Mouse (Mus musculus) fat pad, adult 2 months (tissue): ENCODE measurements around the gene Slc39a10.

ENCODE experiments used
- DNase-seq: peaks from one replicate; pipeline ENCODE4 v3.0.0-alpha.2; 2011; ENCODE audit warnings: low read depth, low spot score; ENCODE audit errors: extremely low read depth

Slc39a10 gene

DNA sequence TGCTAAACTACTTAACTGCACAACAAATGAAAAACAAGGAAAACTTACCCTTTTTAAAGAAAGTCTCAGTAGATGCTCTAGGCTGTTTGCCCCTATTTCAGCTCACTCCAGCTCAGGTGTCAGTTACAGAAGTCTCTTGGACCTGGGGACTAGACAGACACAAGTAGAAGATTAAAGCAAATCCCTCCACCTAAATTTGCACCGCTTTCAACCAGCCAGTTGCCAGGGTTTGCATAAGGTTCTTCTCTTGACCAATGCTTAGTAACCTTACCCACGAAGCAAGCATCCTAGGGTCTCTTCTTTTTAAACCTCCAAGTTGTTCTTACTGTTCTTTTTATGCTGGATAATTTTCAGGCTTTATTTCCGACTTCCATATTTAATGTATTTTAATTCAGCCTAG is at the start of gene Slc39a10:
Gene Slc39a10 (minus strand): TSS at position 101 of the 400 bp plus-strand sequence.
- no peak for DNase-seq

DNA sequence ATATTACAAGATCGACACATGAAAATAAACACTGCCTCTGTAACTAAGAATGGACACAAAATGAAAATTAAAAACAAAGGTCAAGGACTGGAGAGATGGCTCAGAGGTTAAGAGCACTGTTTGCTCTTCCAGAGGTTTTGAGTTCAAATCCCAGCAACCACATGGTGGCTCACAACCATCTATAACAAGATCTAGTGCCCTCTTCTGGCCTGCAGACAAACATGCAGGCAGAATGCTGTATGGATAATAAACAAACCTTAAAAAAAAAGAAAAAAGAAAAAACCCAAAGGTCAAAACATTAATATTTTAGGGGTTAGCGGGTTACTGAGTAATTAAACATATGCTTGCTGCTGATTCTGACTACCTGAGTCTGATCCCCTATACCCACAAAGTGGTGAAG is 46.6 kb upstream of the Slc39a10 start:
- DNase-seq: no peak

DNA sequence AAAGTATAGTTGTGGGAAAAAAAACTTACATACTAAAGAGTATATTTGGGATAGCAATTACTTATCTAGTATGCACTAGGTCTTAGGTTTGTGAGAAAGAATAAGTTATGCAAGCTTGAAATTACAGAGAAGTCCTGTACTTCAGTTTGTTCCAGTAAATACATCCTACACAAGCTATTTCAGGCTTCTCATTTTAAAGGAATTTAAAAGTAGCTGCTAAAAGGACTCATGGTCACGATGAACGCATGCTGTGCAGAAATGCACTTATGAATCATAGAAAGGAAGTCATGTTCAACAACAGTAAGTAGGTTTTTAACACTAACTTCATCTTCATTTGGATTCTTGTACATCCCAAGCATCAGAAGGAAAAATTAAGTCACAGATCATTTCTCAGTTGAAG is 45.0 kb upstream of the Slc39a10 start:
- DNase-seq: no peak

DNA sequence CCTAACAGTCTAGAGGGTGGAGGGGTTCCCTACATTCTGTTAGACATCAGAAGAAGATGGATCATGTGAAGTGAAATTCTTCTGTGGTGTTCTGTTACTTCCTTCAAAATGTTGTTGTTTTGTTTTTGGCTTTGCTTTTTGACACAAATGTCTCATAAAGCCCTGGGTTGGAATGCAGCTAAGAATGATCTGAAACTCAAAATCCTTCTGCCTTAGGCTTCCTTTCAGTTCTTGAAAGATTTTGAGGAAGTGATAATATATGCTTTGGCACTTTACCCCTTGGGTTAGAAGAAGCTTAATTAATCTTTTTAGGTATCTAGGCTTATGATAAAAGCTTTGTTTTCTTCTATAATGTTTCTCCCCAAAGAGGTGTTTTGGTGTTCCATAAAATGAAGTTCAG is 34.5 kb upstream of the Slc39a10 start:
- no peak for DNase-seq

DNA sequence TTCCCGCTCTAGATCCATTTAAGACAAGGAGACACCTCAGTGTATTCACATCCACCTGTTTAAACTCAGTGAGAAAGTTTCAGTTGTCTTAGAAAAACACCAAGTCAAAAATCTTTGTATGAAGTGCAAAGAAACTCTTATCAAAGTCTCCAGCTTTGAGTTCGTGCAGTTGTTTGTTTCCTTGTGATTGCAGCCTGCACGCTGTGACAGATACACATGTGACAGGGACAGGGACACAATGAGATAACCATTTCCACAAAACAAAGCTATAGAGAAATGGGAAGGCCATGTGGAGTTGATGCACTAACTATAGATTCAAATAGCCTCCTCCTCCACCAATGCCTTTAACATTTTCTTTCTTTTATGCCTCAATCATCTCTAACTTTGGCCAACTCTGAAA is 33.6 kb upstream of the Slc39a10 start:
- no peak for DNase-seq

DNA sequence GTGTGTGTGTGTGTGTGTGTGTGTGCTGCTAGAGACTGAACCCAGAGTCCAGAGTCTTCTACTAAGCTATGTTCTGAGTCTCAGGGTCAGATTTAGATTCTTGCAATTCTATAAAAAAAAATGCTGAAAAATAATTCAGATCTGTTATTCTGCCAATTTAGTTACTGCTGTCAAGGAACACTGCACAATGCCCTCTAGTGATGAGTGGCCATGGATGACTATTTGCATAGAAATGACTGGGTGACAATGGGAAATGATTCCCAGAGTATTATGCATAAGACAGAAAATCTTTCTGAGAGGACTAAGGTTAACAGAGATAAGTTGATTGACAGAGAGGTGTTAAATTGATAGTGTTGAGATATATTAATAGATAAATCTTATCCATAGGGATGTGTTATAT is 32.3 kb upstream of the Slc39a10 start:
- DNase-seq: no peak

DNA sequence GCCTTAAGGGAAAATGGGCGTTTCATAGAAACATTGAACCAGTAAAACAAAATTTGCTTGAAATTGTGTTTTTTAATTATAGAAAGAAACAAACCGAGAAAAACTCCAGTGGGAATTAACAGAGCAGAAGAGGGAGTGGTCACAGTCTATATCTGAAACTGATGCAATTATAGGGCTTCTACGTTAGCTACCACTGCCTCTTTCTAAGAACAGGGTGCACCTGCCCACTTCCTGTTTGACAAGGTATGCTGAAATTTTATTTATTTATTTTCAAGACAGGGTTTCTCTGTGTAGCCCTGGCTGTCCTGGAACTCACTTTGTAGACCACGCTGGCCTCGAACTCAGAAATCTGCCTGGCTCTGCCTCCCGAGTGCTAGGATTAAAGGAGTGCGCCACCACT is 30.3 kb upstream of the Slc39a10 start:
- DNase-seq: no peak

DNA sequence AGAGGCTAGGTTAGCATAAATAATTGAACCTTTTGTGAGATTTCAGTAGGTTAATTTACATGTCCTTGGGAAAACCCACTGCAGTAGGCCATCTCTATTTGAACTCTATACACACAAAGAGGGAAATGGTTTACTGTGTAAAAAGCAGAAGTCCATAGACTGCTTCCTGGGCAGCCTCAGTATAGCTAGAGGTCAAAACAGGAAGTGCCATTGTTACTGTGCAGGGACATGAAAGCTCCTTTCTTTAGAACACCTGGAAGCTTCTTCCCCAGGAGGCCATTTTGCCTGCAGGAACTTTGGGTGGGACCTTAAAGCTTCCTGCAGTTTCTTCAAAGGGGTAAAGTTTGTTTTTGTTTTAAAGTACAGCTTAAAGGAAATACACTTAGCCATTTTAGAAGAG is 29.0 kb upstream of the Slc39a10 start:
- no peak for DNase-seq

DNA sequence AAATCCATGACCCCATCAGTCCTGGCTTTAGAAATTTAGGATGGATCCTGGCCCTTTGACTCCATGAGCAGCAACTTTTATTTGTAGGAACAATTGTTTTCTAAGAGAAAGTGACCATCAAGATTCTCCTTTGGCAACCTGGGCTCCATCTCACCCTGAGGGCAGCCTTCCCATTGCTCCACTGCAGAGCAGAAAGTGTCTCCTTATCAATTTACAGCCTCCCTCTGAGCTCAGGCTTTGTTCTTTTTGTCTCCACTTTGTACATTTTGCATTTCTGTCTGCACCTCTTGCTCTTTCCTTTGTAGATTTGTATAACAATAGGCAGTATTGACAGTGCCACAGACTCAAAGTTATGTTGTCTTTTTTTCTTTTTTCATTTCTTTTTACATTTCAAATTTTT is 23.6 kb upstream of the Slc39a10 start:
- DNase-seq: no peak

DNA sequence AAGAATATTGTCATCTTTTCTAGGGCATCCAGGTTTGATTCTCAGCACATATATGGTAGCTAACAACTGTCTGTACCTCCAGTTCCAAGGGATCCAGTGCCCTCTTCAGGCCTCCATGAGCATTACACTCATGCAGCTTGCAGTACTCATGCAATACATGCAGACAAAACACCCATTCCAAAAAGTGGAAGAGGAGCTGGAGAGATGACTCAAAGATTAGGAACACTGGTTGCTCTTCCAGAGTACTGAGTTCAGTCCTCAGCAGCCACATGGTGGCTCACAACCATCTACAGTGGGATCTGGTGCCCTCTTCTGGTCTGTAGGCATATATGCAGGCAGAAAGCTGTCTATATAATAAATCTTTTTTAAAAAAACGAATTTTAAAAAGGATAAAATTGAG is 21.7 kb upstream of the Slc39a10 start:
- no peak for DNase-seq

DNA sequence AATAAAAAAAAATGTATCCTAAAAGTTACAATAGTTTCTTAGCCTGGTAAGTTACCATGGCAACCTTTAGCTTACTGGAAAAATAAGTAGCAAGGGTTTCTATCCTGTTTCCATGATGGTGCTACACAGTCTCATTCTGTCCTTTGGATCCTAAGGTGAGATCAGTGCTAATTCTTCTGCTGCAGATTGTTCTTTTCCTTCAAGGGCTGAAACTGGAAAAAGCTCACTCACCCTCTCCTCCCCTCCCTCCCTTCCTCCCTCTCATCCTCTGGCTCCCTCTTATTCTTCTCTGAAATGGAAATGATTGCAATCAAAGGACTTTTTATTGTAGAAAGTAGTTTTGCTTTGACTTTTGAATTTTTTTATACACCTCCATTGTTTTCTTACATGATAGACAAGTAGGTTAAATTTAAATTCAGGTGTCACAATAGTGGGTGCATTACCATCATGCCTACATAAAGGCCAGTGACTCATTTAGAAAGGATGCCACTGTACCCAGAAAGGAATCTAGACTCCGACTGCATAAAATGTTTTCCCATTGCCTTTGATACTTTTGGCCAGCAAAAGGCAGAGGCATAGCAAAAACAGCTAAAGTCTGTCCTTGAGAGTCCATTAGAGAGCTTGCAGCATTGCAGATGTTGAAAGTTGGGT is 20.0 kb upstream of the Slc39a10 start:
- DNase-seq: no peak

DNA sequence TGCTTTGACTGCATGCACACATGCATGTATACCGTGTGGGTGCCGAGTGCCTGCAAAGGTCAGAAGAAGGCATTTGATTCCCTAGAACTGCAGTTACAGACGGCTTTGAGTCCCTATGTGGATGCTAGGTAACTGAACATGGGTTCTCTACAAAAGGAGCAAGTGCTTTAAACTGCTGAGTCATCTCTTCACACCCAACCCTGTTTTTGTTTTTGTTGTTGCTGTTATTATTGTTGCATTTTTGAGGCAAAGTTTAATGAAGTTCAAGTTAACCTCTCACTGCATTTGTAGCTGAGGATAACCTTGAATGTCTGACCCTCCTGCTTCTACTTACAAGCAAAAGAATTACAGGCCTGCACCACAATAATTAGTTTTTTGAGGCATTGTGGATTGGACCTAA is 17.5 kb upstream of the Slc39a10 start:
- DNase-seq: no peak

DNA sequence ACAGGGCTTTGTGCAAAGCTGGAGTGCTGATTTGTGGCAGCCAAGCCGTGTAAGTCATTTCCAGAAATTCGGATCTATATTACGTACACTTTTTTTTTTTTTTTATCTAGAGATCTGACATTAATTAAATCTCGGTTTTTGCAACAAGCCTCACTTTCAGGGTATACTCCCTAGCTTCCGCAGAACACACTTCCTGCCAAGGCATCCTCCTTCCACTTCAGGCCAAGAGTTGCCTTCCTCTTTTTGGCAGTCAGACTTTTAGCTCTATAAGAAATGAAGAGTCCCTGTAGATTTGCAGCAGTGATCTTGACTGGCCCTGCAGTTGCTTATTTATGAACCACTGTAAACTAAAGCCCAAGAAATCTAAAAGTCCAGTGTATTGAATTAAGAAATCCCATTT is 13.1 kb upstream of the Slc39a10 start:
- no peak for DNase-seq

DNA sequence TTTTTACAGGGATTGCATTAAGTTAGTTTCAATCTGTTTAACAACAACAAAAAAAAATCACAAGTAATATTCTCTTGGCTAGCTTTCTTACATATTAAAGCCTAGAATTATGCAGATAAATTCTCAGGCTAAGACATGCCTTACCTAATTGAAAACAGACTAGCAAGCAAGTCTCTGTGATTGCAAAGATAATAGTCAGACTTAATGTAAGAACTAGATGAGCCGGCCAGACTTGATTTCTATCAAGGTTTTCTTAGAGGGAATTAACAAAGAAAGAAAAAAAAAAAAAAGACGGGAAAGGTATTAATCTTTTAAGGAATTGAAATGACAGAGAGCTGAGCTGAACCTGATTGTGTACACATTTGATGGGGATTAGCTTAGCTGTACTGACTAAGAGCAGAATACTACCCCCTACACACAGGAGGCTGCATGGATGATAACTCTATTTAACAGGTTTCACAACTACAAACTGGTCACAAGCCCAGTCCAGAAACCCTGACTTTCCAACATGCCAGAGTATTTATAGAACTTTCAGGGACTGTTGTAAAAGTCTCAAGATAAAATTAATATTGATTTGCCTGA is 9.5 kb upstream of the Slc39a10 start:
- DNase-seq: peak; percentile 82

DNA sequence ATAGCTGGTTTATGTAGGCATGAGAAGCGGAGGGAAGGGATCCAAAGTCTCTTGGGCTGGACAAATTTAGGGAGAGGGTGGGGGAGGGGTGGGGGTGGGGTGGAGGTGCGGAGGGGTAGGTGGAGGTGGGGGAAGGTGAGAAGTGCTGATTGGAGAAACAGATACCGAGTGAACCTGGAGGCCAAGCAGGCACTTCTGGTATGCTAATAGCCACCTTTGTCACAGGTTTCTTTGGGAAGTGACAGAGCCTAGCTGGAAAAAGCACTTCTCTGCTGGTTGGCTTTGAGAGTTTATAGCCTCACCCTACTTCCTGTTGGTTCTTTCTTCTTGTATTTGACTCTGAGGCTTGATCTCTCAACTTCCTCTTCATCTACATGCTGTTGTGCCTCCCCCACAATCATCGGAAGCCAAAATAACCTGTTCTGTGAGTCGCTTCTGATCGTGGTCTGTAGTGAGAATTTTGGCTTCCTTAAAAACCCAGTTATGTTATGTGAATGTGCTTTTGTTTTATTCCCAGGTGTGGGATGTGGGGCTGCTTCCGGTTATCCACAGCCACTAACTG is 1.7 kb upstream of the Slc39a10 start:
- no peak for DNase-seq

DNA sequence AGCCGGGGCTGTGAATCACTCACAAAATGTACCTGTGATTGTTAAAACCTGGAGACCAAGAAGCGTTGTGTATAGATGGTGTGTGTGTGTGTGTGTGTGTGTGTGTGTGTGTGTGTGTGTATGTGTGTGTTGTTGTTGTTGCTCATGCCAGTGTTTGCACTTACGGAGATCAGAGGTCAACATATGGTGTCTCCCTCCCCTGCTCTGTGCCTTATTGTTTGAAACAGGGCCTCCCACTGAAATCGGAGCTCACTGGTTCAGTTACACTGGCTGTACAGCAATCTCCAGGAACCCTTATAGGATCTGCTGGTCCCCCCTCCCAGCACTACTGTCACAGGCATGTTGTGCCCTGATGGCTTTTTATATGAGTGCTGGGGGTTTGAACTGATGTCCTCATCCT is 3.9 kb downstream of the Slc39a10 start:
- no peak for DNase-seq

DNA sequence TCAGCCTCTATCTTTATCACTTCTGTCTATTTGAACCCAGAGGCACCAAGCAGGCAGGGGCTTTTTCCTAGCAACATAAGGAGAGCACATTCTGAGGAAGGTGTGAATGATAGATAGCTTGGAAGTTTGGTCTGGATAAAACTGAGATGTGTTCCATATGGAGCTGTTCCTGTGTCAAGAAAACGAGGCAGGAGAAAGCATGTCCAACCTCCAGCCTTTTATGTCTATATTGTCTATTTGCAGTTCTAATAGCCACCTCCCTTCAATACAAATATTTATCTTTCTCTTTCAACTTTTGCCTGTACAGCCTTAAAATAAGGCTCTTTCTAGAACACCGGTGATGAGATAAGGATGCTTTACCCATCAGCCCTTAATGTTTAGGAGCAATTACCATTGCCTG is 4.3 kb downstream of the Slc39a10 start:
- no peak for DNase-seq

DNA sequence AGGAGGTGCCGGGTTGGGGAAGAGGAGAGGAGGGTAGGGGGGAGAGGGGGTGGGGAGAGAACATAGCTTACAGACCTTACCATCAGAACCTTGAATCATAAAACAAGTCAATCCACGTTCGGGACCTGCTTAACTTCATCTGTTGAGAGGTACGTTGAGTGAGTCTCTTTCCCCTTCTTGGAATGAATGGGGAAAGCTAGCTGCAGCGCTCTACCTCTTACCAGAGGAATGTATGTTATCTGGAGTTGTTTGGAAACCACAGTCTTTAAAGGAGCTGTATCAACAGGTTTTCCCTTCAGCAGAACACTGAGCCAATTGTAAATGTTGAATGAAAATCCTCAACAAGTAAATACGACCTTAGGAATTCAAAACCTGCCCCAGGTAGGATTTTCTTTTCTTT is 4.7 kb downstream of the Slc39a10 start:
- DNase-seq: no peak

DNA sequence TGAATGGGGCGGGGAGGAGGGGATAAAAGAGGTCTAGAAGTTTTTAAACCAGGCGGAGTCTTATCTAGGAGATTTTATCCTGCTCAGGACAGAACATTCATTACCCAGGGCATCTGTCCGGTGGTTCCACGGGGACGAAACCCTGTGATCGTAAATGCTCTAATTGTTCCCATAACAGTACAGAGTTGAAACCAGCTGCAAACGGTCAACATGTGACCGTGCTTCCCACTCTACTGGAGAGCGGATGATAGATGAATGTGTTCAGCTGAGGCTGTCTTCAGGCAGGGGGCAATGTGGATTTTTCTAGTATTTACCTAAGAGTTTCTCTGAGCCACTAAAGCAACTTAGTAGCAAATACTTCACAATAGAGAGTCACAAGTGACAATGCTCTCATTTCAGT is 6.6 kb downstream of the Slc39a10 start:
- DNase-seq: no peak

DNA sequence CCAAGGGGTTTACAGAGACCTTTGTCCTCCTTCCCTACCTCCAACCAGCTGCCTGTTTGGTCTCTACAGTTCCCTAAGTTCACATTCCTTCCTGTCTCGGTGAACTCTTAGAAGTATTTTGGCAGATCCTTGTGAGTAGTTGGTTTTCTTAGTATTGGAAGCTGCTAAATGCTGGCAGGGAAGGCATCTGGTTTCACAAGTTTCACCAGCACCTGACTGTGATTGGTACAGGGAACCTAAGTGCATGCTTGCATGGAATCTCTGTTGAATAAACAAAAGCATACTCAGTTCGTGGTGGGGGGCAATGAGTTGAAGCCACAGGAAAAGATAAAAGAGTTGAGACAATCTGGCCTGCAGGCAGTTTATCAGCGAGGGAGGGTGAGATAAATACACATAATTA is 7.4 kb downstream of the Slc39a10 start:
- DNase-seq: peak; percentile 34

DNA sequence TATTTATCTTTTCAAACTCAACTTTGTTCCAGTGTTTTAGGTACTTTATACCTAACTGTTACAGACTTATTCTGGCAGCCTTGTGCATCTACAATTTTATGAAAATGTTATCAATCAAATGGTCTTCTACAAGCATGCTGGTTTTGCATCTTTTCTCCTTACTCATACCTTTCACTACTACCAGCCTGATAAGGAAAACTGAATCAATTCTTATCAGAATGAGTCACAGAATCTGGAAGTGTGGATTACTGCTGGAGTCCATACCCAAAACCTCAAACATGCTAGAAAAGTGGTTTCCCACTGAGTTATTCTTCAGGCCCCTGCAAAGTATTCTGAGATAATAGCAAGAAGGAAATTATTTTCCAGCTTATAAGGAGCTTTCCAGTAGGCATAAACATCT is 12.7 kb downstream of the Slc39a10 start:
- DNase-seq: no peak

DNA sequence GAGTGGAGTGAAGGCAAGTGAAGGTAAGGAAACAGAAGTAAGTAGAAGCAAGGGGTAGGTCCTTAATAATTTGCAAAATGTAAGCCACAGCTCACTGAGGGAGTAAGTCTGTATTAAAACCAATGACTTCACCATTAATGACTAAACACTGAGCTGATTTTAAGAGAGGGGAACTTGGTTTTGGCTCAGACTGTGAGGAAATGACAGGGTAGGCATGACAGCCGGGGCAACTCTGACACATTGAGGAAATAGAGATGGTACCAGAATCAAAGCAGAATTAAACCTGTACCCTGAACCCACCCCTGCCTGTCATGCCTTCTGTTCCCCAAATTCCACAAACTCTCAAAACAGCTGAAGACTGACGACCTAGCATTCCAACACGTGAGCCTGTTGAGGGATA is 18.9 kb downstream of the Slc39a10 start:
- no peak for DNase-seq

DNA sequence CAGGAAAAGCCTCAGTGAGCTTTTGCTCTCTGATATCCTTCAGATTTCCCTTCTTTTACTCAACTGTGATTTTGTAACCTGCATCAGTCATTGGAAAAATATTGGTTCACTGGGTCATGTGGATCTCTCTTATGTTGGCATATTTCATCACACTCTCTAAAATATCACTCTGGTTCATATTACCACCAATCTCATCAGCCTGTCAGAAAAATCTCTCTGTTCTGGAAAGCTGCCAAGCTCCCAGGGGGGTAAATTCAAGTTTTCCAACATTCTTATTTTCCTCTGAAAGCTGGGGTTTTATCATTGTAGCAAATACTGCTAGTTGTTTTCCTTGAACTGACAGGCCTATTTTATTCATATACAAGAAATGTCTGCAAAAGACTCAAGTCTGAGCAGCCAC is 22.9 kb downstream of the Slc39a10 start:
- no peak for DNase-seq
